Mouse (Mus musculus): ENCODE data around the gene Ccdc87.

Gene Ccdc87

GRCm38 (mm10) chr19:4889791-4890190, 50.6 kb downstream of the Ccdc87 start:
- DNase-seq (ENCODE audit: extremely low read depth, insufficient read length, low spot score), result no peak

GRCm38 (mm10) chr19:4891798-4892197, 52.6 kb downstream of the Ccdc87 start:
- DNase-seq (ENCODE audit: extremely low read depth, insufficient read length, low spot score), result no peak

Measured in 3134 (cell line).